Mouse (Mus musculus): ENCODE results near the gene 2310022B05Rik.

The 2310022B05Rik gene

GRCm38 (mm10) chr8:124662446-124663111, 590 bp downstream of the 2310022B05Rik start:
- in situ Hi-C loops (cut with MseI, MboI) = no loop called here

DNA sequence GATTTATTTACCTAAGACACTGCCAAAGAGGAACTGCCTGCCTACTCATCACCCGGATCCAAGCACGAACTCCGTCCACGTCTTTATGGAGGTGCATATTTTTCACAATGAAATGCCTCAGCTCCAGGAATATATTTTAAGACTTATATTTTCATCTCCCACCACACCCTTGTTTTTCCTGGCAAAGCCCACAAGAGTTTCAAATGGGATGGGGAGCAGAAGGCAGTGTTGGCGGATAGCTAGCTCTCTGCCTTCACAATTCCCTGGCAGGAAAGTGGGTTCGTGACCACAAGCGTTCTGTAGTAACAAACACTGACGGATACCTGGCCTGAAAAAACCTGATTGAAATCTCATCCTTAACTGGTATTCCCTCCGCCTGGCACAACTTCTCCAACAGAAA, 1.4 kb downstream of the 2310022B05Rik start:
- in situ Hi-C loops (cut with MseI, MboI) = no loop called here

- in situ Hi-C loops (cut with MseI, MboI) = no loop called here
Observed at GRCm38 (mm10) chr8:124658415-124658814, 4.8 kb downstream of the 2310022B05Rik start.

DNA sequence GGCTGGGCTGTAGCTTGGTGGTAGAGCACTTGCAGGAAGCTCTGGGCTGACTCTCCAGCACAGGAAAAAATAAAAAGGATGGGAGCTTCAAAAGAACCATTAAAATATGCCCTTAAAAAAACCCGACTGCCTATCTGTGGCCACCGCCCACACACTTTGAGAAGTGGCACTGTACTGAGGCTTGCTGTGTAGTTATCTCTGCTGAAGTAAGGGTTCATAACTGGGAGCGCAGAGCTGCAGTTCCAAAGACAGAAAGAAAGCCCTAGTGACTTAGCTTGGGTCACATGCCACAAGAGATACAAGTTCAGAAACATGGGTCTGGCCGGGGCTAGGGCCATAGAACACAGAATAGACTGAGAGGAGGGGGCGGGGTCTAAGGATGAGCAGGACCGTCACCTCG, 5.2 kb downstream of the 2310022B05Rik start:
- in situ Hi-C loops (cut with MseI, MboI) = no loop called here

DNA sequence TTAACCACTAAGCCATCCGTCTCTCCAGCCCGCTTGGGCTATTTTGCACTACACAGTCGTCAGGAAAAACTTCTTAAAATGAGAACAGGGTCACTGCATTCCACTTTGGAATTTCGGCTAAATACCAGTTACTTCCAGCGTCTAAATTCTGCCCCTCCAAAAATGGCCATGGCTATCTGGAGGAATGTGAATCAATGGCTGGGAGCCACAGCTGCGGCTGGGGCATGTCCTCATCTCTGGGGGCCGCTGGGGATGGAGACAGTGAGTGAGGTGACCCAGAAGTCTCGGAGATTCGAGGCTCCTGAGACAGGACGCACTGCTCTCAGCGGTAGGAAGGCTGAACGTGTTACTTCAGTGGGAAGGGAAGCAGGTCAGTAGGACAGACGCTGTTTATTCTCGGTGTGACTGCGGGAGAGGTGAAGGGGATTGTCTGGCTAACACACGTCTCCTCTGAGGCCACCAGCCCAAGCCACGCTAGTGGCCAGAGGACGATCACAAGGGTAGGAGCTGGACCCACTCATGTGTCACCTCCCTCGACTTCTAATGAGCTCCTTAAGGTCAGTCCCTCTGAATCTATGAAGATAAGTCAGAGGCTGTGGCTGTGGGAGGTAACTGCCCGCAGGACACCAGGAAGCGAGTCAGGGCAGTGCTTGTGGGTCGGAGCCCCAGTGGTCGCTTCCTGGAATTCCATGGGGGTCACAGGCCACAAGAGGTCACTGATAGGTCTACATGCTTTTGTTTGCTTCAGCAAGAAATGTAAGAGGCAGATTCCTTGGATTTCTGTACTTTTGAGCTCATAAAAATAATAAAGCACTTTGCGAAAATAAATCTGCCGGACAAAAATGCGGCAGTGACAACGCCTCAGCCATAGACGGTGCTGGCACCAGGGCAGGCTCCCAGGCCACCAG, 9.3 kb downstream of the 2310022B05Rik start:
- in situ Hi-C loops (cut with MseI, MboI) = no loop called here

DNA sequence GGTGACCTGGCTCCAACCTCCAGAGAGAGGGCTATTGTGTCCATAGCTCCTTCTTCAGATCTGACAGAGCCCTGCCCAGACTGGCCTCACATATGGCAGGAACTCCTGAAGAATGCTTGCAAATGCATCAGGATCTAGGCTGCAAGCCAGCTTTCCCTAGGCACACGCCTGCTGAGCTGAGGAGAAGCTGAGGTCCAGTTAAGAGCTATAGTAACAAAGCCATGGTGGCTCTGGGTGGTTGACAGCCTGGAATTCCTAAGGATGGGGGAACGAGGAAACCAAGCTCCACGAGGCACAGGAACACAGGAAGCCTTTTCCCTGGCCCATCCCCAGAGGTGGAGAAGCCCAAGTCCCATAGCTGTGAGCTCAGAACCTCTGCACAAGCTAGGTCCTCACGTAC, 10.6 kb downstream of the 2310022B05Rik start:
- in situ Hi-C loops (cut with MseI, MboI) = no loop called here

GRCm38 (mm10) chr8:124651776-124652175, 11.4 kb downstream of the 2310022B05Rik start:
- in situ Hi-C loops (cut with MseI, MboI) = no loop called here

DNA sequence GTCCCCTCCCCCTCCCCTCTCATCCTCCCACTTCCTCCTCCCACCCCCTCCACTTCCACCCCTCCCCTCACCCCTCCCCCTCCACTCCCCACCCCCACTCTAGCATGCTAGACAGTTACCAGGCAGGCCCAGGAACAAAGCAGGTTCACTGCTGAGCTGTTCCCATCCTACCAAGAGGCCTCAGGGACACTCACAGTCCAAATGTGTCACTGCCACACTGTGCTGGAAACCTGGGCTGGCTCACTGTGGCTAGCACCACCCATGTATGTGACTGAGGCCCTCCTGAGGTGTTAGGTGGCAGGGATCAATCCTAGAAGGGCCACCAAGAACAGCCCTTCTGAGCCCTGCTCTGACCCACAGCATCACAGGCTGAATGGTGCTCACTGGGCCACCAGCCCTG, 14.9 kb downstream of the 2310022B05Rik start:
- in situ Hi-C loops (cut with MseI, MboI) = no loop called here

DNA sequence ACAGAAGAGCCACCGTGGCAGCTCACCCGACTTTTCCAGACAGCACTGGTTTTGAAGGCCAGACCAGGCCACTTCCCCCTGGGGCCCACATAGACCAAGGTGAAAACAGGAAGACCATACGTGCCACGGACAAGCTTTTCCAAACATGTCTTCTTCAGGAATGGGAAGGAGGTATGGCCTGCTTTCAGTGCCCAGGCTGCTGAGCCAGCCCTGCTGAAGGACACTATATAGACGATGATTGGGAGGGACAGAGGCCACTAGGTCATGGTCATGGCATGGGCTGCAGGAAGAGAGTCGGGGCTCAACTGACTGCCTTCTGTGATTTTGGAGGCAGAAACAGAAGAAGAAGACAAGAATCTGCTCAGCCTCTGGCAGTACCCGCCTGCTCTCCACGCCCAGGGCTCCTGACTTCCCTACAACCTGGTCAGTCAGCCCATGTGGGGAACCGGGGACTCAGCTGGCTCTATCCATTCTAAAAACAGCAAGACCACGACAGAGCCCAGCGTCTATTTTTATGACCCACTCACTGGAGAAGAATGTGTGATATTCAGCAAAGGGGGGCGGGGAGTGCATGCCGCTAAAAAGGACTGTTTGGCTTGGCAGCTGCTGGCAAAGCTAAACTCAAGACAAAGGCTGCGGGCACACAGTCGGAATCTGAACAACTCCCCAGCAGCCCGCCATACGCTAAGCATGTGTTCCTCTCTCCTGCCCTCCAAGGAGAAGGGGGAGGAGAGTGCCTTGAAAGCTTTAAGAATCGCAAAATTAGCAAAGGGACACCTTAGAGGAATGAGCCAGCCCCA, 19.4 kb downstream of the 2310022B05Rik start:
- in situ Hi-C loops (cut with MseI, MboI) = no loop called here

DNA sequence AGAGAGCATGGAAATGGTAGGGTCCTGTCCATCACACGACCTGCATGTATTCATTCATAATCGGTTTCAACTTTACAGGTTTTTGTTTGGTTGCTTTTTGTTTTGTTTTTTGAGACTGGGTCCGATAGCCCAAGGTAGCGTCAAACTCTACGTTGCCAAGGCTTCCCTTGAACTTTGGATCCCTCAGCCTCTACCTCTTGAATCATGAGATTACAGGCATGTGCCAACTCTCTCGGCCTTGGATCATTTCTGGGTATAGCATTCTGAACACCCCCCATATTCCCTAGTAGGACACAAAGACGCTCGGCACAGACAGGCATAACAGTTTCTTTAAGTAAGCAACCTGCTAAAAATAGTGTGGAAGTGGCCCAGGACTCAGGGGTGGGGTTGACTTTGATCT, 21.6 kb downstream of the 2310022B05Rik start:
- in situ Hi-C loops (cut with MseI, MboI) = no loop called here

DNA sequence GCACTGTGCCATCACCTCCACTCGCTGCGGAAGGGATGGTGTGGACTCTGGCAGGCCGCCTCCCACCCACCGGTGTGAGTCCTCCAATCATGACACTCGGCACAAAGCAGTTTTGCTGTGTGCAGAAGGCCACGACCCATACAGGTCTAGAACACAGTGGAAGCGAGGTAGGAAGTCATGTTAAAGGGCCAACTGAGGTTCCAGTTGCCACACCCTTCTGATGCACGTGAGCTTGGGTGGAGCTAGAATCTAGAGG, 28.0 kb downstream of the 2310022B05Rik start:
- in situ Hi-C loops (cut with MseI, MboI) = no loop called here

DNA sequence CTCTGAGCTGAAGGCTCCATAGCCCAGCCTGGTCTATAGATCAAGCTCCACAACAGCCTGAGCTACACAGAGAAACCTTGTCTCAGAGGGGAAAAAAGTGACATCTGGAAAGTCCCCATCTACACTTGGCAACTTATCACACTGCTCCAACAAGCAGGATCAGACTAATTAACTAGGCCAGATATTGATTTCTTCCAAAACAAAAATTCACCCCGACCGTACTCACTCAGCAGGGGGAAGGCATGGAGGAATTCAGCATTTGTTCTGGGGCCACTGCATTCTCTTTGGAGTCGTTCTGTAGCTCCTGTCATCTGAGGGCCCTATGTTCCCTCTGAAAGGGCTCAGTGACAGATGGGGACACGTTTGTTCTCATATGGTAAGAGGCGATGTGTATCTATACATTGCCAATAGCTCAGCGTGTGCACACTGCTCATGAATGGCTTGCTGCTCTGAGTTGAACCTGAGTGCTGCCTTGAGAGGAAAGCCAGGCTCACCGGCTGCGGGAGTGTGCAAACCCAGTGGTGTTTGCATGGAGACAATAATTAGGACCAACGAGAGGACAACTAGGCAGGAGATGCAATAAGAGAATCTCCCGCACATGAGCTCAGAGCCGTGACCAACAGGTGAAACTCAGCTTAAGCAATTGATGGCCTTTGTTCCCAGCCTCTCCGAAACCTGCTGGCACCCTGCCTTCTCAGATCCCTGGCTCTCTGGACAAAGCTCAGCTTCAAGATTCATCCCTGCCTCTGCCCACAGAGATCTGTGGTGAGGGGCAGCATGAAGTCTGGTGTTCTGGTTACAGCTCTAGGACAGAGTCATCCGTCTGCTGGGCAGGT, 28.5 kb downstream of the 2310022B05Rik start:
- in situ Hi-C loops (cut with MseI, MboI) = no loop called here

DNA sequence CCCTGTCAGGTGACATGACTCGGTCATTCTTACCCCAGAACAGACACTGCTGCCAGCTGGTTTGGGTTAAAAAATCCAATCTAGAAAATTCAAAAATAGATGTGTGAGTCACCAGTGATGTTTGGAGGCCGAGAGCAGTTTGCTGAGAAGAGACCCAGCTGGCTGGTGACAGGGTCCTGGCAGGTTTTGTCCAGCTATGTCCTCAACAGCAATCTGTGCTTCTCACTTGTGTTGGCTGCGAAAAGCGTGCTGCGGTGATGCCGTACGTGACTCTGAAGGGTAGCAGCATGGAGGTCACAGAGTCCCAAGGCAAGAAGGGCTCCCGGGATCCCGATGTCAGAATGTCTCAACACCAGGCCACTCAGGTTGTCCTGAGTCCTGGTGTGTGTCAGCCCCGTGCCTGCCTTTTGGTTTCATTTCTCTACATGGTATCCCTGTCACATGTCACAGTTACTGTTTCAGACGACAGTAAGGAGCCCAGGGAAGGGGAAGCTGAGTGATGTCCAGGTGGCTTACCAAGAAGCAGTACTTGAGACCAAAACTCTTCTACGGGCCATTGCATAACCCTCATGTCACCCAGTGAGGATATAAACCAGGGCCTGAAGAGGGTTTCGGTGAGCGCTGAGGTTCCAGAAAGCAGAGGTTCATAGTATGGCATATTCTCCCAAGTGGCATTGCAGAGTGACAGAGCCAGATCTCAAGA, 30.0 kb downstream of the 2310022B05Rik start:
- in situ Hi-C loops (cut with MseI, MboI) = no loop called here

- in situ Hi-C loops (cut with MseI, MboI) = no loop called here
Observed at GRCm38 (mm10) chr8:124631966-124632365, 31.2 kb downstream of the 2310022B05Rik start.

- in situ Hi-C loops (cut with MseI, MboI) = no loop called here
Observed at GRCm38 (mm10) chr8:124630891-124631290, 32.3 kb downstream of the 2310022B05Rik start.

GRCm38 (mm10) chr8:124630489-124630888, 32.7 kb downstream of the 2310022B05Rik start:
- in situ Hi-C loops (cut with MseI, MboI) = no loop called here

- in situ Hi-C loops (cut with MseI, MboI) = no loop called here
Observed at GRCm38 (mm10) chr8:124626251-124626650, 36.9 kb downstream of the 2310022B05Rik start.

DNA sequence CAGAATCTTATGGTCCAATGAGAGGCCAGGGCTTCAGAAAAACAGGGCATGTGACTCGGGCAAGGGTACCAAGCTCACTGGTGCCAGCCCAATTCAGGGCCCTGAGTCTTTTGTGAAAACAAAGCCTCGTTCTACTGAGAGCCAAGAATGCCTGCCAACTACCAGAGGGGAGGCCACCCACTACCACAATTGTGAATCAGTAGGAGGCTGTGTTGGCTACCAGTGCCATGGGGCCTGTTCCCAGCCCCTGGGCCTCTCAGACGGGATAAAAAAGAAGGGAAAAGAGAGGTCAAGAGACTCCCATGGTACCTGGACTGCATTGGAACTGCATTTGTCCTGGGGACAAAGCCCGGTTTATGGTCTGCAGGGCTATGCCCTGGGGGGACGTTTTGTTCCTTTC, 41.9 kb downstream of the 2310022B05Rik start:
- in situ Hi-C loops (cut with MseI, MboI) = no loop called here

DNA sequence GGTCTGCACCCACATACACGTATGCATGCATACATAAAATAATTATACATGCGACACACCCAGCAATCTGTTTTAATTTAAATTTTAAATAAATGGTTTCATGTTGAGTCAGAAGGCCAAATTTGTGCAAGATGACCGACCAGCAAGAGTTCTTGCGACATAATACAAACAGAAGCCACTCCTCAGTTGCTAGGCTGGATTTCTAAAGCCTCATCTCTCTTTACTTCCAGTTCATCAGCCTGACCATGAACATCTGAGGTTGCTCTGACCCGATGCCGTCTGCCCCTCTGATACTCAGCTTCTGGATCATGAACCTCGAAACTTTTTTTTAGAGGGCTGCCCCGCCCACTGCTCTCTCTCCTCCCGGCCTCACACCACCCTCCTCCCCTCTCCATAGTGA, 44.9 kb downstream of the 2310022B05Rik start:
- in situ Hi-C loops (cut with MseI, MboI) = loop anchor here (5.0 kb wide), 1 partner anchor 59 kb away; no protein-coding TSS in a partner anchor

- in situ Hi-C loops (cut with MseI, MboI) = loop anchor here (5.0 kb wide), 1 partner anchor 60 kb away; no protein-coding TSS in a partner anchor
Observed at GRCm38 (mm10) chr8:124617266-124617869, 45.8 kb downstream of the 2310022B05Rik start.

Data from mouse trophoblast stem cell (cell line).